27 mouse cellular contexts compared by ENCODE assay signal in the genomic region with DNA sequence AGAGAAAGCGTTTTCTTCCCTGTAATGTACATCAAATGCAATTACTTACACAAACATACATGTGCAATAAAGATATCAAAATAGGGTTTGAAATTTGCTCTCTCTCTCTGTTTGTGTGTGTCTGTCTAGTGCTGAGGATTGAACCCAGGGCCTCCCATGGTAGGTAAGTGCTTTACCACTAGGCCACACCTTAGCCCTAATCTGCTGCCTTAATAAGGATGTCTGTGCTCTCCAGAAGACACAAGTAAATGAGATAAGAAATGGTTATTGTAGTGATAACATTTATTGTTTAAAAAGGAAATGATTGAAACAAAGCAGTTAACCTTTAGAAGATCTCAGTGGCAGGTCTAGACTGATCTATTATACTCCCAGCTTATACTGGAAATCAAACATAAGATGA. TPM values are rescaled to one million over a fixed set of nuclear protein-coding genes. Genes with fewer than 3 reads are reported as not detected.
DNase-seq lines count a peak whose midpoint lies in the region; ATAC-seq and TF ChIP-seq lines count a peak whose summit lies in the region.
"Had no signal": no experiment of that assay in that cellular context is flagged by ENCODE, and none has a peak within 500 bp of the region (broad histone marks: within the 10 kb centered on the region; RNA-seq: fewer than 3 reads in every experiment).

No protein-coding gene starts in this region.

- no peak for DNase-seq in liver, postnatal 0 days
- DNase-seq in thymus, postnatal 4 days, result peak; percentile 15
- DNase-seq in thymus, postnatal 10 days (ENCODE audit: low spot score in 2 of 2), result no peak
- DNase-seq in cerebellum, adult 18-20 months, result no peak
- DNase-seq: adrenal gland, adult 2 months; adrenal gland, postnatal 14 days; cerebellum, adult 11 months; cerebellum, adult 8-10 months; cerebellum, postnatal 10 days; cerebellum, postnatal 36 days; embryo, embryonic 11 days; gastrocnemius, postnatal 25 days; heart, adult 18-20 months had no signal

- H3K9ac ChIP-seq in liver, embryonic 12.5 days, result no peak overlapping the region
- H3K9ac ChIP-seq in liver, postnatal 0 days (replicated peaks), result no peak overlapping the region
- H3K9ac ChIP-seq: embryonic facial prominence, embryonic 13.5 days; forebrain, embryonic 12.5 days; forebrain, embryonic 15.5 days; heart, embryonic 12.5 days; heart, embryonic 15.5 days; hindbrain, embryonic 12.5 days; hindbrain, embryonic 15.5 days had no signal

- H3K4me2 ChIP-seq in liver, embryonic 12.5 days, result no peak overlapping the region
- no peak overlapping the region for H3K4me2 ChIP-seq in liver, postnatal 0 days (ENCODE audit: low read depth, low read length)
- H3K4me2 ChIP-seq: embryonic facial prominence, embryonic 13.5 days; forebrain, embryonic 12.5 days; forebrain, embryonic 15.5 days; heart, embryonic 12.5 days; heart, embryonic 15.5 days; hindbrain, embryonic 12.5 days; hindbrain, embryonic 15.5 days had no signal

- 63% methylated on average over 1 of the region's 1 CpGs for WGBS in liver, embryonic 12.5 days (ENCODE audit: insufficient replicate concordance)
- WGBS in liver, postnatal 0 days (ENCODE audit: insufficient replicate concordance), result 56% methylated on average over 1 of the region's 1 CpGs

- H3K27ac ChIP-seq in liver, embryonic 12.5 days, result no peak overlapping the region
- no peak overlapping the region for H3K27ac ChIP-seq in liver, postnatal 0 days (ENCODE audit: low read depth)
- H3K27ac ChIP-seq: embryonic facial prominence, embryonic 10.5 days; embryonic facial prominence, embryonic 13.5 days; forebrain, embryonic 12.5 days; forebrain, embryonic 15.5 days; heart, embryonic 15.5 days; hindbrain, embryonic 12.5 days; hindbrain, embryonic 15.5 days had no signal

- H3K4me3 ChIP-seq in liver, embryonic 12.5 days, result no peak overlapping the region
- no peak overlapping the region for H3K4me3 ChIP-seq in liver, postnatal 0 days (ENCODE audit: low read depth, low read length)
- H3K4me3 ChIP-seq: embryonic facial prominence, embryonic 10.5 days; embryonic facial prominence, embryonic 13.5 days; erythroblast, embryonic 14.5 days; forebrain, embryonic 12.5 days; forebrain, embryonic 15.5 days; heart, embryonic 12.5 days; heart, embryonic 15.5 days; hindbrain, embryonic 12.5 days; hindbrain, embryonic 15.5 days had no signal

- H3K36me3 ChIP-seq in liver, embryonic 12.5 days, result no peaks in the 10 kb centered on the region
- no peaks in the 10 kb centered on the region for H3K36me3 ChIP-seq in liver, postnatal 0 days (replicated peaks; ENCODE audit: insufficient read depth, low read length)
- H3K36me3 ChIP-seq: embryonic facial prominence, embryonic 10.5 days; embryonic facial prominence, embryonic 13.5 days; forebrain, embryonic 12.5 days; forebrain, embryonic 15.5 days; heart, embryonic 12.5 days; heart, embryonic 15.5 days; hindbrain, embryonic 12.5 days; hindbrain, embryonic 15.5 days had no signal

- no peaks in the 10 kb centered on the region for H3K27me3 ChIP-seq in liver, embryonic 12.5 days (replicated peaks)
- no peaks in the 10 kb centered on the region for H3K27me3 ChIP-seq in liver, postnatal 0 days (ENCODE audit: insufficient read depth, low read length)
- H3K27me3 ChIP-seq: embryonic facial prominence, embryonic 13.5 days; forebrain, embryonic 12.5 days; forebrain, embryonic 15.5 days; heart, embryonic 12.5 days; heart, embryonic 15.5 days; hindbrain, embryonic 12.5 days; hindbrain, embryonic 15.5 days; Patski had no signal

- ATAC-seq in liver, embryonic 12.5 days, result 0 out of 2 replicates have a peak, but pooled peaks have one; percentile 37
- no peak for ATAC-seq in liver, postnatal 0 days
- ATAC-seq in megakaryocyte-erythroid progenitor cell, adult 5-6 weeks (replicated peaks; ENCODE audit: low FRiP score, low TSS enrichment, poor library complexity, severe bottlenecking), result peak; percentile 68
- ATAC-seq: CD4-positive, CD25-positive, alpha-beta regulatory T cell, adult 4 months; forebrain, embryonic 15.5 days; Patski had no signal

- H3K4me1 ChIP-seq in liver, embryonic 12.5 days, result peaks cover 18% of the 10 kb centered on the region
- no peaks in the 10 kb centered on the region for H3K4me1 ChIP-seq in liver, postnatal 0 days (ENCODE audit: insufficient read depth)
- H3K4me1 ChIP-seq: embryonic facial prominence, embryonic 10.5 days; embryonic facial prominence, embryonic 13.5 days; forebrain, embryonic 12.5 days; forebrain, embryonic 15.5 days; hindbrain, embryonic 12.5 days; hindbrain, embryonic 15.5 days had no signal

- TF ChIP-seq CTCF in liver, postnatal 0 days (IDR thresholded peaks at IDR 0.05; ENCODE audit: low read depth), result no peak

- no peaks in the 10 kb centered on the region for H3K9me3 ChIP-seq in liver, embryonic 12.5 days (replicated peaks)
- H3K9me3 ChIP-seq in liver, postnatal 0 days (ENCODE audit: low read length), result no peaks in the 10 kb centered on the region
- H3K9me3 ChIP-seq: embryonic facial prominence, embryonic 10.5 days; embryonic facial prominence, embryonic 13.5 days; forebrain, embryonic 12.5 days; forebrain, embryonic 15.5 days; heart, embryonic 12.5 days; heart, embryonic 15.5 days; hindbrain, embryonic 12.5 days; hindbrain, embryonic 15.5 days had no signal

- TF ChIP-seq EP300 in liver, postnatal 0 days (IDR thresholded peaks at IDR 0.05; ENCODE audit: low read depth), result no peak

RNA-seq across cellular contexts. Expression of gene 4930426L09Rik, which starts 18.7 kb away (rescaled TPM):
- 0.29 and 0.30 TPM in 2 replicates for polyA plus RNA-seq in liver, embryonic 12.5 days (2016; fragmentation: Nextera tagmentation; extraction: Ambion mirVana)
- polyA plus RNA-seq in liver, postnatal 0 days (2015; fragmentation: Nextera tagmentation; extraction: Ambion mirVana), result 0.21 and 0.24 TPM in 2 replicates
- 1.7 and 2.0 TPM in 2 replicates for total RNA-seq in megakaryocyte-erythroid progenitor cell, adult 5-6 weeks (2014; fragmentation: Nextera tagmentation)
- total RNA-seq in megakaryocyte-erythroid progenitor cell, adult 5-6 weeks (2017), result not detected in 2 replicates
- total RNA-seq: gastrocnemius, adult 8-10 months; heart, adult 18-20 months had no signal
- polyA plus RNA-seq: erythroblast, embryonic 14.5 days had no signal

RNA-seq across cellular contexts. Expression of gene Pip4k2a, which starts 18.9 kb away (rescaled TPM):
- 26.2 and 26.4 TPM in 2 replicates for polyA plus RNA-seq in liver, embryonic 12.5 days (2016; fragmentation: Nextera tagmentation; extraction: Ambion mirVana)
- polyA plus RNA-seq in liver, postnatal 0 days (2015; fragmentation: Nextera tagmentation; extraction: Ambion mirVana), result 6.7 and 8.0 TPM in 2 replicates
- 53.7 and 56.7 TPM in 2 replicates for total RNA-seq in megakaryocyte-erythroid progenitor cell, adult 5-6 weeks (2014; fragmentation: Nextera tagmentation)
- 28.7 and 29.0 TPM in 2 replicates for total RNA-seq in megakaryocyte-erythroid progenitor cell, adult 5-6 weeks (2017)
